Mouse (Mus musculus) erythroblast, embryonic 14.5 days (primary cell): ENCODE results near the gene Rgs6. TPM values are rescaled to one million over a fixed set of nuclear protein-coding genes. Genes with fewer than 3 reads are reported as not detected.

Experiments used
- H3K27me3 ChIP-seq: 2 replicates; pipeline ENCODE4 v1.6.1; 2012; ENCODE audit warnings: inconsistent platforms; ENCODE audit not compliant: control insufficient read depth
- H3K36me3 ChIP-seq: 2 replicates; pipeline ENCODE4 v1.6.1; 2012; ENCODE audit warnings: mild to moderate bottlenecking, inconsistent platforms; ENCODE audit not compliant: control insufficient read depth
- H3K4me1 ChIP-seq: 2 replicates; pipeline ENCODE4 v1.6.1; 2012; ENCODE audit warnings: inconsistent platforms; ENCODE audit not compliant: control insufficient read depth
- H3K4me3 ChIP-seq: replicated peaks from 2 replicates; pipeline ENCODE3; 2012; ENCODE audit warnings: moderate library complexity, mild to moderate bottlenecking, inconsistent platforms
- H3K9me3 ChIP-seq: 2 replicates; pipeline ENCODE4 v1.6.1; 2012; ENCODE audit warnings: low read length, inconsistent platforms, mixed read lengths; ENCODE audit not compliant: control insufficient read depth
- GATA1 ChIP-seq: IDR thresholded peaks from 2 replicates; pipeline ENCODE4 v1.6.1; 2012; ENCODE audit warnings: low read length, inconsistent platforms, mixed read lengths
- TAL1 ChIP-seq: IDR thresholded peaks from 3 replicates; pipeline ENCODE4 v1.6.1; 2012; ENCODE audit warnings: low read length, inconsistent platforms, mixed read lengths
- polyA plus RNA-seq: library from polyadenylated mRNA; stranded (reverse); fragments of >175 nt; gene quantifications from 2 replicates; pipeline ENCODE4 v1.2.3, GENCODE M21; 2012

The Rgs6 gene
- polyA plus RNA-seq, 1 experiment, result not detected

- TF ChIP-seq GATA1 (no peak), TAL1 (no peak)
- Histone ChIP-seq H3K4me3 (no peak overlapping the region), H3K27me3 (no peaks in the 10 kb centered on the region), H3K4me1 (no peaks in the 10 kb centered on the region), H3K36me3 (no peaks in the 10 kb centered on the region), H3K9me3 (no peaks in the 10 kb centered on the region)
Observed at GRCm38 (mm10) chr12:82914127-82914526, 326.0 kb downstream of the Rgs6 start.

GRCm38 (mm10) chr12:82920146-82920545 is 332.1 kb downstream of the Rgs6 start:
- H3K4me3 ChIP-seq, result no peak overlapping the region
- H3K4me1 ChIP-seq, result no peaks in the 10 kb centered on the region
- TF ChIP-seq GATA1 (no peak), TAL1 (no peak)
- H3K36me3 ChIP-seq, result no peaks in the 10 kb centered on the region
- no peaks in the 10 kb centered on the region for H3K9me3 ChIP-seq
- H3K27me3 ChIP-seq, result no peaks in the 10 kb centered on the region

- Histone ChIP-seq H3K4me3 (no peak overlapping the region), H3K4me1 (no peaks in the 10 kb centered on the region), H3K27me3 (no peaks in the 10 kb centered on the region), H3K9me3 (no peaks in the 10 kb centered on the region), H3K36me3 (no peaks in the 10 kb centered on the region)
- TF ChIP-seq TAL1, result no peak
- no peak for TF ChIP-seq GATA1
Observed at GRCm38 (mm10) chr12:82921287-82922015, 333.4 kb downstream of the Rgs6 start.

GRCm38 (mm10) chr12:82922856-82923506 is 334.9 kb downstream of the Rgs6 start:
- TF ChIP-seq GATA1 (no peak), TAL1 (no peak)
- no peak overlapping the region for H3K4me3 ChIP-seq

GRCm38 (mm10) chr12:82932706-82933461 is 344.8 kb downstream of the Rgs6 start:
- Histone ChIP-seq H3K27me3 (no peaks in the 10 kb centered on the region), H3K9me3 (no peaks in the 10 kb centered on the region), H3K36me3 (no peaks in the 10 kb centered on the region), H3K4me1 (no peaks in the 10 kb centered on the region), H3K4me3 (no peak overlapping the region)
- TF ChIP-seq GATA1, result no peak
- no peak for TF ChIP-seq TAL1

More at GRCm38 (mm10) chr12:82922856-82923506, 334.9 kb downstream of the Rgs6 start:
- Histone ChIP-seq H3K36me3 (no peaks in the 10 kb centered on the region), H3K27me3 (no peaks in the 10 kb centered on the region), H3K4me1 (no peaks in the 10 kb centered on the region), H3K9me3 (no peaks in the 10 kb centered on the region)

GRCm38 (mm10) chr12:82935121-82935762 is 347.1 kb downstream of the Rgs6 start:
- Histone ChIP-seq H3K9me3 (no peaks in the 10 kb centered on the region), H3K4me3 (no peak overlapping the region), H3K4me1 (no peaks in the 10 kb centered on the region), H3K27me3 (no peaks in the 10 kb centered on the region), H3K36me3 (no peaks in the 10 kb centered on the region)
- TF ChIP-seq TAL1, result no peak
- no peak for TF ChIP-seq GATA1

GRCm38 (mm10) chr12:82935767-82936166 is 347.7 kb downstream of the Rgs6 start:
- Histone ChIP-seq H3K4me1 (no peaks in the 10 kb centered on the region), H3K27me3 (no peaks in the 10 kb centered on the region), H3K9me3 (no peaks in the 10 kb centered on the region), H3K4me3 (no peak overlapping the region), H3K36me3 (no peaks in the 10 kb centered on the region)
- TF ChIP-seq TAL1 (no peak), GATA1 (no peak)

GRCm38 (mm10) chr12:82940461-82940860 is 352.4 kb downstream of the Rgs6 start:
- Histone ChIP-seq H3K4me1 (no peaks in the 10 kb centered on the region), H3K9me3 (no peaks in the 10 kb centered on the region), H3K36me3 (no peaks in the 10 kb centered on the region), H3K27me3 (no peaks in the 10 kb centered on the region), H3K4me3 (no peak overlapping the region)
- TF ChIP-seq TAL1 (no peak), GATA1 (no peak)
